Mouse (Mus musculus): ENCODE measurements around the gene Actn2. TPM values are rescaled to one million over a fixed set of nuclear protein-coding genes. Genes with fewer than 3 reads are reported as not detected.

The Actn2 gene
- polyA plus RNA-seq, 1 experiment: not detected

DNA sequence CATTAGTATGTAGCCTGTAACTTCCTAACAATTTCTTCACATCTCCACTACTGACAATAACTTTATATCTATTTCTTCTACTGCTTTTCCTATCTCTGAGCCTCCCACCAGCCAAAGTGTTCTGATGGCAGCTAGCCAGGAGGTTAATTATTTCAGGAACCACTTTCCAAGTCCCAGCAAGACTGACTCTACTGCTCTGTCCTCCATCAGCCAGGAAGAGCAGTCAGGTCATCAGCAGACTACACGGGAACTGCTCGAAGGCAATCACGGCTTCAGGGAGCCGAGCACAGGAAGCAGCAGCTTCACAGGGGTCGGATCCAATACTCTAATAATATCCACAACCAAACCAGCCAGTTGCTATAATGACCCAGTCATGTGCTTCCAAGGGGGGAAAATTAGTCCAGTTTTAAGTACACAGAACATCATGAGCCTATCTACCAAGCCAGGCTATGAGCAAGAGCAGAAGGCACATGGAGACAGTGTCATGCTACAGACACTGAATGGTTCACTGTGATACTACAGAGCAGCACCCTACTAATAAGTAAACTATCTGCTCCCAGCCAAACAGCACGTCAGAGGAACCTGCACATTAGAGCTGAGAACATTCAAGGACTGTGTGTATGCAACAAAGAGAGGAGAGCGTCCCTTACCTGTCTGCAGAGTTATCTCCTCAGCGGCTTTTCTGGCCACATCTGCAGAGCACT is 91.2 kb downstream of the Actn2 start:
- no peak for TF ChIP-seq GATA1 (IDR thresholded peaks at IDR 0.05; ENCODE audit: low read length)

DNA sequence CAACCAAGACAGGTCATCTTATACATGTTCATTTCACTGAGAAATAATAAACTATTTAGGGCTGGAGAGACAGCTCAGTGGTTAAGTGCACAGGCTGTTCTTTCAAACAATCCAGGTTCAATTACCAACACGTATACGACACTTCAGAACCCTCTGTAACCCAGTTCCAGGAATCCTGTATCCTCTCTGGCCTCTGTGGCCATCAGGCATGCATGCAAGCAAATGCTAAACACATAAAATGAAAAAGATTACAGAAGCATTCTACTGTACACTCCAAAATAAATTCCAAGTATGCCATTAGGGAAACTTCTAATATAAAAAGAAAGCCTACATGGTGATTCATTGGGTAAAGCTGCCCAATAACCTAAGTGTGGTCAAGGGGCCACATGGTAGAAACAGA is 94.6 kb downstream of the Actn2 start:
- no peak for TF ChIP-seq GATA1 (IDR thresholded peaks at IDR 0.05; ENCODE audit: low read length)

DNA sequence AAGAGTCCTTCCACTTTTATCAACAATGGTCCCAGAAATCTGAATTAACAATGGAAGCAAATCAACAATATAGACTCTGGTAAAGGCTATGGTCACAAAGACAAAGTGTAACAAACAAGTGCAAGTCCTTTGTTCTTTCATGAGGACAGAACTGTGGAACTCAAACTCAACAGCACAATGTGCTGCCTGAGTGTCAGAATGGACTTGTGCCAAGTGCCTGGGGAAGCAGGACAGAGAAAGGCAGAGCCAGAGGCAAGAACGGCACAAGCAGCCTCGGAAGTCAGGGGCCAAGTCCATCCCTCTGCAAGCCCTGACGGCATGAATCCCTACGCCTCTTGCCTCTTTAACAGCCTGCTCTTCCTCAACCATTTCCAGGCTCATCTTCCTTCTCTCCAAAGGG is 96.6 kb downstream of the Actn2 start:
- TF ChIP-seq GATA1 (IDR thresholded peaks at IDR 0.05; ENCODE audit: low read length): no peak

DNA sequence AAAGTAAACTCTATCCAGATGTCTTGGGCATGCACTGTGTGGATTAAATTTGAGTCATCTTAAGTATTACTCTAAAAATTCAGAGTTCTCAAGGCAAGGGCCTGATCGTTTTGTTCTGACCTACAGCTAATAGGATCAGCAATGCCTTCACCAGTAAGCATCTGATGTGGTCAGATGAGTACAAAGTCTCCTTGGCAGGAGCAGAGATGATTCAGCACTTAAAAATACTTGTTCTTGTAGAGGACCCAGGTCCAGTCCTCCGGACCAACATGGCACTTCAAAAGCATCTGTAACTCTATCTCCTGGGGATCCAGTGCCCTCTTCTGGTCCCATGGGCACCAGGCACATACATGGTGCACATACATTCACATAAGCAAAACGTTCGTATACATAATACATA is 108.4 kb downstream of the Actn2 start:
- no peak for TF ChIP-seq GATA1 (IDR thresholded peaks at IDR 0.05; ENCODE audit: low read length)

DNA sequence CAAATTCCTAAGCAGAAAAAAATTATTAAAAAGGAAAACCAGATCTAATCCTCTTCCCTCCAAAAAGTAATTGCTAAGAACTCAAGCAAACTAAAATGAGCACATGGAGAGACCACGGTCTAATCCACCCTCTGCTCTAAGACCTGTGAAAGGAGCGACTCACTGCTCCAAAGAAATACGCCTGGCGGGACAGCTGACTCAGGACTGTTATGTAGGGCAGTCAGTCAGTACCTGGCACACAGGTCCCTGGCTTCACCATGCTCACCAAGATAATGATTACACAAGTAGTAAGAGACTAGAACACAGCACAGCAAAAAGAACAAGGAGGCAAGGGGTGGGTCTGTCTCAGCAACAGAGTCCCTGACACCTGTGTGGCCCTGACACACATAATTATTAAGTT is 112.3 kb downstream of the Actn2 start:
- no peak for TF ChIP-seq GATA1 (IDR thresholded peaks at IDR 0.05; ENCODE audit: low read length)

DNA sequence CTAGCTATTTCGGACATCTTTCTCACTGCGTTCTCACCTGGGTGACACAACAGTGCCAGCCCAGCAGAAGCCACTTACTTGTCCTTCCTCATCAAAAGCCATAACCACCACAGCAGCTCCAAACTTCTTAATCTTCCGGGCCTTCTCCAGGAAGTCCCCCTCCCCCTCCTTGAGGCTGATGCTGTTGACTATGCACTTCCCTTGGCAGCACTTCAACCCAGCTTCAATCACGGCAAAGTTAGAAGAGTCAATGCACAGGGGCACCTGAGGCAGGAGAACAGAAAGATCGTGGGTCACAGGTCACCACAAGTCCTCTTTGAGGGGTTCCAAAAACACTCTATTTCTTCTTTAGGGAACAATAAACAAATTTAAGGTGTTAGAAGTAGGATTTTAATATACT is 113.0 kb downstream of the Actn2 start:
- TF ChIP-seq GATA1 (IDR thresholded peaks at IDR 0.05; ENCODE audit: low read length): no peak

Other genes starting within 250 kb of the Actn2 start
- gene Ryr2, start 233.8 kb downstream of the Actn2 start, polyA plus RNA-seq (2012): not detected in 2 replicates
- gene Mtr, start 82.6 kb downstream of the Actn2 start, polyA plus RNA-seq (2012): 16.9 and 23.4 TPM in 2 replicates
- gene Heatr1, start 54.3 kb upstream of the Actn2 start, polyA plus RNA-seq (2012): 18.5 and 76.2 TPM in 2 replicates
- gene Lgals8, start 124.2 kb upstream of the Actn2 start, polyA plus RNA-seq (2012): 3.1 and 4.6 TPM in 2 replicates
- not detected in 2 replicates for gene Edaradd, start 179.7 kb upstream of the Actn2 start, polyA plus RNA-seq (2012)
- gene Ero1lb, start 225.1 kb upstream of the Actn2 start, polyA plus RNA-seq (2012): 0.89 and 1.4 TPM in 2 replicates

All from G1E-ER4 (cell line).